20 mouse cellular contexts compared by ENCODE assay signal in genomic region chr19:47363086-47363668, GRCm38 (mm10).
DNase-seq lines count a peak whose midpoint lies in the region; ATAC-seq and TF ChIP-seq lines count a peak whose summit lies in the region.
"Had no signal": no experiment of that assay in that cellular context is flagged by ENCODE, and none has a peak within 500 bp of the region (broad histone marks: within the 10 kb centered on the region; RNA-seq: fewer than 3 reads in every experiment).

No protein-coding gene starts in this region.

- no peak overlapping the region for H3K27ac ChIP-seq in hindbrain, postnatal 0 days
- H3K27ac ChIP-seq in hindbrain, embryonic 11.5 days (ENCODE audit: low read depth, low read length) = no peak overlapping the region
- H3K27ac ChIP-seq in limb, embryonic 10.5 days = peak overlapping the region; percentile 37; the same call in 1 of the 2 replicates
- no peak overlapping the region for H3K27ac ChIP-seq in layer of hippocampus, adult 2 months
- no peak overlapping the region for H3K27ac ChIP-seq in intestine, embryonic 15.5 days
- H3K27ac ChIP-seq: forebrain, embryonic 13.5 days; heart, embryonic 10.5 days; kidney, postnatal 0 days; limb, embryonic 12.5 days; liver, embryonic 14.5 days; neural tube, embryonic 13.5 days had no signal

- H3K4me3 ChIP-seq in hindbrain, postnatal 0 days (ENCODE audit: low read length) = no peak overlapping the region
- no peak overlapping the region for H3K4me3 ChIP-seq in hindbrain, embryonic 11.5 days (ENCODE audit: low read depth, low read length)
- H3K4me3 ChIP-seq in limb, embryonic 10.5 days = no peak overlapping the region
- H3K4me3 ChIP-seq in layer of hippocampus, adult 2 months = no peak overlapping the region
- H3K4me3 ChIP-seq in intestine, embryonic 15.5 days (replicated peaks) = no peak overlapping the region
- H3K4me3 ChIP-seq: forebrain, embryonic 13.5 days; heart, embryonic 10.5 days; limb, embryonic 12.5 days; neural tube, embryonic 13.5 days had no signal

- H3K4me1 ChIP-seq in hindbrain, postnatal 0 days (ENCODE audit: insufficient read depth, low read length) = peaks cover 10% of the 10 kb centered on the region; the same call in 1 of the 2 replicates
- H3K4me1 ChIP-seq in hindbrain, embryonic 11.5 days (replicated peaks; ENCODE audit: control insufficient read depth, insufficient read depth, low read length) = peaks cover 5% of the 10 kb centered on the region
- peaks cover 42% of the 10 kb centered on the region for H3K4me1 ChIP-seq in limb, embryonic 10.5 days
- H3K4me1 ChIP-seq in intestine, embryonic 15.5 days (replicated peaks) = peaks cover 12% of the 10 kb centered on the region
- H3K4me1 ChIP-seq: forebrain, embryonic 13.5 days had no signal

- peak; percentile 36; the same call in 1 of the 2 replicates for ATAC-seq in hindbrain, postnatal 0 days
- no peak for ATAC-seq in hindbrain, embryonic 11.5 days (ENCODE audit: low FRiP score)
- ATAC-seq in intestine, embryonic 15.5 days = no peak
- ATAC-seq: forebrain, embryonic 13.5 days had no signal

- H3K4me2 ChIP-seq in hindbrain, postnatal 0 days (ENCODE audit: low read depth, low read length) = no peak overlapping the region
- no peak overlapping the region for H3K4me2 ChIP-seq in hindbrain, embryonic 11.5 days (replicated peaks; ENCODE audit: low read depth, low read length)
- no peak overlapping the region for H3K4me2 ChIP-seq in intestine, embryonic 15.5 days (replicated peaks)
- H3K4me2 ChIP-seq: forebrain, embryonic 13.5 days; limb, embryonic 12.5 days; neural tube, embryonic 13.5 days had no signal

- peak; percentile 73 for DNase-seq in adrenal gland, adult 2 months
- DNase-seq in adrenal gland, postnatal 25 days = no peak
- DNase-seq in hindbrain, postnatal 0 days (ENCODE audit: low spot score) = no peak
- no peak for DNase-seq in hindbrain, embryonic 11.5 days (ENCODE audit: low spot score)
- peak; percentile 29 for DNase-seq in brain, adult 2 months (ENCODE audit: low read depth, low spot score)
- DNase-seq in limb, embryonic 10.5 days (ENCODE audit: low spot score) = no peak
- DNase-seq in layer of hippocampus, adult 2 months (ENCODE audit: low spot score in 2 of 2) = no peak
- DNase-seq: cerebellum, postnatal 36 days; gastrocnemius, postnatal 36 days; heart, postnatal 10 days; midbrain, embryonic 14.5 days; right cerebral cortex, postnatal 25 days; thymus, postnatal 14 days had no signal

- H3K27me3 ChIP-seq in hindbrain, postnatal 0 days (ENCODE audit: insufficient read depth, low read length) = no peaks in the 10 kb centered on the region
- H3K27me3 ChIP-seq in hindbrain, embryonic 11.5 days (ENCODE audit: control insufficient read depth, insufficient read depth, low read length) = no peaks in the 10 kb centered on the region
- H3K27me3 ChIP-seq in limb, embryonic 10.5 days (ENCODE audit: low read depth, poor library complexity, severe bottlenecking) = no peaks in the 10 kb centered on the region
- H3K27me3 ChIP-seq in intestine, embryonic 15.5 days (replicated peaks) = no peaks in the 10 kb centered on the region
- H3K27me3 ChIP-seq: forebrain, embryonic 13.5 days; limb, embryonic 12.5 days; neural tube, embryonic 13.5 days had no signal

- 35% methylated on average over 9 of the region's 9 CpGs for WGBS in hindbrain, postnatal 0 days
- 44% methylated on average over 9 of the region's 9 CpGs for WGBS in hindbrain, embryonic 11.5 days
- 60% methylated on average over 9 of the region's 9 CpGs for whole genome bisulfite sequencing in limb, embryonic 10.5 days
- 58% methylated on average over 9 of the region's 9 CpGs for WGBS in intestine, embryonic 15.5 days

- no peak for TF ChIP-seq CTCF in hindbrain, postnatal 0 days (IDR thresholded peaks at IDR 0.05; ENCODE audit: low read depth)
- no peak for TF ChIP-seq CTCF in layer of hippocampus, adult 2 months (conservative IDR thresholded peaks at IDR 0.05)

- no peaks in the 10 kb centered on the region for H3K36me3 ChIP-seq in hindbrain, postnatal 0 days (ENCODE audit: insufficient read depth, low read length)
- no peaks in the 10 kb centered on the region for H3K36me3 ChIP-seq in hindbrain, embryonic 11.5 days (ENCODE audit: control insufficient read depth, insufficient read depth, low read length)
- peaks cover 13% of the 10 kb centered on the region for H3K36me3 ChIP-seq in limb, embryonic 10.5 days
- no peaks in the 10 kb centered on the region for H3K36me3 ChIP-seq in intestine, embryonic 15.5 days
- H3K36me3 ChIP-seq: neural tube, embryonic 13.5 days had no signal

- H3K9ac ChIP-seq in hindbrain, postnatal 0 days (replicated peaks; ENCODE audit: low read length) = no peak overlapping the region
- H3K9ac ChIP-seq in hindbrain, embryonic 11.5 days (ENCODE audit: low read depth, low read length) = no peak overlapping the region
- H3K9ac ChIP-seq in intestine, embryonic 15.5 days = no peak overlapping the region
- H3K9ac ChIP-seq: forebrain, embryonic 13.5 days; limb, embryonic 12.5 days; liver, embryonic 14.5 days; neural tube, embryonic 13.5 days had no signal

- H3K9me3 ChIP-seq in hindbrain, postnatal 0 days (ENCODE audit: low read length) = no peaks in the 10 kb centered on the region
- no peaks in the 10 kb centered on the region for H3K9me3 ChIP-seq in hindbrain, embryonic 11.5 days (ENCODE audit: control insufficient read depth, low read length)
- H3K9me3 ChIP-seq in limb, embryonic 10.5 days (replicated peaks) = no peaks in the 10 kb centered on the region
- no peaks in the 10 kb centered on the region for H3K9me3 ChIP-seq in intestine, embryonic 15.5 days
- H3K9me3 ChIP-seq: forebrain, embryonic 13.5 days; heart, embryonic 10.5 days; limb, embryonic 12.5 days; neural tube, embryonic 13.5 days had no signal

Comparison
In these comparisons a context has a peak if more than half of its experiments do, and no peak if none do; other contexts are left out.
1. DNase-seq: peak in adrenal gland, adult 2 months (single experiment) and brain, adult 2 months (single experiment); none in adrenal gland, postnatal 25 days (single experiment), hindbrain, postnatal 0 days (single experiment), hindbrain, embryonic 11.5 days (single experiment), limb, embryonic 10.5 days (single experiment) and layer of hippocampus, adult 2 months (0 of 2).